8 mouse cellular contexts compared by ENCODE assay signal in the genomic region with DNA sequence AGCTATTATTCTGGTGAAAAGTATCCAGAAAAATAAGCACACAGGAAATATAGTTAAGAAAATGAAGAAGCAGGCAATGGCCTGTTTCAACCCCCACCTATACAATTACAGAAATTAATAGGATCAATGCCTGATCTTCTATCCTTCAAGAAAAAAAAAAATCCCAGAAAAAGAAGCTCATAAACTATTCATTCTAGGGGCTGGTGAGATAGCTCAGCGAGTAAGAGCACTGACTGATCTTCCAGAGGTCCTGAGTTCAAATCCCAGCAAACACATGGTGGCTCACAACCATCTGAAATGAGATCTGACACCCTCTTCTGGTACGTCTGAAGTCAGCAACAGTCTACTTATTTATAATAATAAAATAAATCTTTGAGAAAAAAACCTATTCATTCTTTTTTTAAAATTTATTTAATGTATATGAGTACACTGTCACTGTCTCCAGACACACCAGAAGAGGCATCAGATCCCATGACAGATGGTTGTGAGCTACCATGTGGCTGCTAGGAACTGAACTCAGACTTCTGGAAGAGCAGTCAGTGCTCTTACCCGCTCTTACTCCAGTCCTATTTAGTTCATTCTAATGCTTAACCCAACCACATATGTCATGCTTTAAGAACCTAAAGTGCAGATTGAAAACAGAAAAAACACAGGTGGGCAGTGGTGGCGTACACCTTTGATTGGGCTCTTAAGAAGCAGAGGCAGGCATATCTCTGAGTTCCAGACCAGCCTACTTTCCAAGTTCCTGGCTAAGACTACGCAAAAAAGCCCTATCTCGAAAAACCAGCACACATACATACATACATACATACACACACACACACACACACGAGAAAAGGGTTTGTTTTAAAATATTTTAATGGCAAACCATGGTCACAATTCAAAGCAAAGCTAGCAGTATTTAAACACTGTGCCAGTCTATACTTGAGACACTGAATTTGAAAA. TPM values are rescaled to one million over a fixed set of nuclear protein-coding genes. Genes with fewer than 3 reads are reported as not detected.
DNase-seq lines count a peak whose midpoint lies in the region; ATAC-seq lines count a peak whose summit lies in the region.

No protein-coding gene starts in this region.

- peaks cover 23% of the 10 kb centered on the region for H3K36me3 ChIP-seq in megakaryocyte, embryonic 14.5 days (replicated peaks; ENCODE audit: low read length)
- peaks cover 31% of the 10 kb centered on the region for H3K36me3 ChIP-seq in embryonic facial prominence, embryonic 10.5 days (replicated peaks)
- H3K36me3 ChIP-seq in intestine, embryonic 15.5 days, result 0 out of 2 replicates have a peak, but pooled peaks cover 3% of the 10 kb centered on the region

- H3K4me3 ChIP-seq in megakaryocyte, embryonic 14.5 days (replicated peaks), result peak overlapping the region; percentile 93
- H3K4me3 ChIP-seq in embryonic facial prominence, embryonic 10.5 days, result peak overlapping the region; percentile 97
- peak overlapping the region; percentile 82 for H3K4me3 ChIP-seq in intestine, embryonic 15.5 days (replicated peaks)

- H3K27me3 ChIP-seq in megakaryocyte, embryonic 14.5 days (replicated peaks), result no peaks in the 10 kb centered on the region
- H3K27me3 ChIP-seq in embryonic facial prominence, embryonic 10.5 days (replicated peaks; ENCODE audit: low read depth, poor library complexity, severe bottlenecking), result no peaks in the 10 kb centered on the region
- no peaks in the 10 kb centered on the region for H3K27me3 ChIP-seq in intestine, embryonic 15.5 days (replicated peaks)

- no peak overlapping the region for H3K27ac ChIP-seq in embryonic facial prominence, embryonic 10.5 days (replicated peaks)
- H3K27ac ChIP-seq in intestine, embryonic 15.5 days, result no peak overlapping the region

- H3K9ac ChIP-seq in intestine, embryonic 15.5 days, result no peak overlapping the region

- H3K4me1 ChIP-seq in megakaryocyte, embryonic 14.5 days, result peaks cover 42% of the 10 kb centered on the region; the same call in 1 of the 2 replicates
- peaks cover 10% of the 10 kb centered on the region for H3K4me1 ChIP-seq in embryonic facial prominence, embryonic 10.5 days
- peaks cover 6% of the 10 kb centered on the region; the same call in 1 of the 2 replicates for H3K4me1 ChIP-seq in intestine, embryonic 15.5 days (replicated peaks)

- DNase-seq in embryonic facial prominence, embryonic 10.5 days (ENCODE audit: low spot score), result no peak
- peak; percentile 42 for DNase-seq in naive thymus-derived CD4-positive, alpha-beta T cell, adult 2 months (ENCODE audit: low read depth)
- no peak for DNase-seq in right cerebral cortex, postnatal 4 days
- DNase-seq in kidney, postnatal 4 days, result no peak
- no peak for DNase-seq in spleen, adult 12 weeks (ENCODE audit: low spot score)

- no peaks in the 10 kb centered on the region for H3K9me3 ChIP-seq in megakaryocyte, embryonic 14.5 days
- H3K9me3 ChIP-seq in embryonic facial prominence, embryonic 10.5 days, result no peaks in the 10 kb centered on the region
- no peaks in the 10 kb centered on the region for H3K9me3 ChIP-seq in intestine, embryonic 15.5 days

- peak overlapping the region; percentile 56 for H3K4me2 ChIP-seq in intestine, embryonic 15.5 days (replicated peaks)

- ATAC-seq in megakaryocyte, adult 5-6 weeks (ENCODE audit: poor library complexity, severe bottlenecking), result no peak
- ATAC-seq in intestine, embryonic 15.5 days, result no peak

- WGBS in embryonic facial prominence, embryonic 10.5 days, result 86% methylated on average over 7 of the region's 7 CpGs
- 59% methylated on average over 7 of the region's 7 CpGs for WGBS in intestine, embryonic 15.5 days

RNA-seq across cellular contexts. Expression of gene Ppp3cb, which starts 1.6 kb away (rescaled TPM):
- polyA plus RNA-seq in megakaryocyte, embryonic 14.5 days (2012; ENCODE audit: insufficient read depth, low replicate concordance), result 1.00 and 1.6 TPM in 2 replicates
- 142 and 144 TPM in 2 replicates for total RNA-seq in megakaryocyte, adult 5-6 weeks (2015)
- total RNA-seq in megakaryocyte, adult 5-6 weeks (2017), result 64.6 and 86.8 TPM in 2 replicates
- polyA plus RNA-seq in embryonic facial prominence, embryonic 10.5 days (2016; fragmentation: Nextera tagmentation; extraction: Ambion mirVana), result 43.4 and 46.3 TPM in 2 replicates
- polyA plus RNA-seq in intestine, embryonic 15.5 days (2015; fragmentation: Nextera tagmentation; extraction: Ambion mirVana), result 37.9 and 38.8 TPM in 2 replicates

RNA-seq across cellular contexts. Expression of gene Mss51, which starts 48.0 kb away (rescaled TPM):
- not detected in 2 replicates for polyA plus RNA-seq in megakaryocyte, embryonic 14.5 days (2012; ENCODE audit: insufficient read depth, low replicate concordance)
- 1.2 and 3.2 TPM in 2 replicates for total RNA-seq in megakaryocyte, adult 5-6 weeks (2015)
- total RNA-seq in megakaryocyte, adult 5-6 weeks (2017), result 0.51 and 0.85 TPM in 2 replicates
- 0.67 and 1.3 TPM in 2 replicates for polyA plus RNA-seq in embryonic facial prominence, embryonic 10.5 days (2016; fragmentation: Nextera tagmentation; extraction: Ambion mirVana)
- 0.54 and 0.98 TPM in 2 replicates for polyA plus RNA-seq in intestine, embryonic 15.5 days (2015; fragmentation: Nextera tagmentation; extraction: Ambion mirVana)

Comparison
In these comparisons a context has a peak if more than half of its experiments do, and no peak if none do; other contexts are left out.
1. RNA of gene Ppp3cb, which starts 1.6 kb away (polyA plus RNA-seq): 43.4 to 46.3 TPM in embryonic facial prominence, embryonic 10.5 days and 37.9 to 38.8 TPM in intestine, embryonic 15.5 days; 1.00 to 1.6 TPM in megakaryocyte, embryonic 14.5 days; every median in the first group is over 10 times any median in the second.
2. Peak in every context shown above with its lines, with median percentiles within 50 percentile points of each other: H3K4me3 ChIP-seq.